Mouse (Mus musculus) hindbrain, postnatal 0 days (tissue): ENCODE results near the gene Shank2. TPM values are rescaled to one million over a fixed set of nuclear protein-coding genes. Genes with fewer than 3 reads are reported as not detected.

Source experiments
- ATAC-seq: fragments of 200-750 bp; cut with Nextera tagmentation; 2 replicates; pipeline ENCODE4 v1.8.0; 2017; ENCODE audit warnings: mild to moderate bottlenecking, moderate TSS enrichment, moderate library complexity
- DNase-seq: peaks from one replicate; pipeline ENCODE4 v3.0.0-alpha.2; 2015; ENCODE audit warnings: low spot score
- H3K27ac ChIP-seq: fragments of 300-500 bp; sonication (generic); 2 replicates; pipeline ENCODE4 v1.5.1; 2014; ENCODE audit warnings: mild to moderate bottlenecking
- H3K27me3 ChIP-seq: fragments of 300-500 bp; sonication (generic); 2 replicates; pipeline ENCODE4 v1.6.1; 2014; ENCODE audit warnings: low read length, mixed read lengths; ENCODE audit not compliant: insufficient read depth
- H3K36me3 ChIP-seq: fragments of 300-500 bp; sonication (generic); 2 replicates; pipeline ENCODE4 v1.6.1; 2014; ENCODE audit warnings: low read length, mixed read lengths; ENCODE audit not compliant: insufficient read depth
- H3K4me1 ChIP-seq: fragments of 300-500 bp; sonication (generic); 2 replicates; pipeline ENCODE4 v1.6.1; 2014; ENCODE audit warnings: antibody characterized with exemption, low read length, mixed read lengths; ENCODE audit not compliant: insufficient read depth
- H3K4me2 ChIP-seq: fragments of 300-500 bp; sonication (generic); 2 replicates; pipeline ENCODE4 v1.6.1; 2014; ENCODE audit warnings: low read depth, mild to moderate bottlenecking, low read length, moderate library complexity, mixed read lengths
- H3K4me3 ChIP-seq: fragments of 300-500 bp; sonication (generic); 2 replicates; pipeline ENCODE4 v1.5.1; 2014; ENCODE audit warnings: low read length
- H3K9ac ChIP-seq: fragments of 300-500 bp; sonication (generic); replicated peaks from 2 replicates; pipeline ENCODE4 v1.6.1; 2014; ENCODE audit warnings: mild to moderate bottlenecking, low read length, moderate library complexity, mixed read lengths
- H3K9me3 ChIP-seq: fragments of 300-500 bp; sonication (generic); 2 replicates; pipeline ENCODE4 v1.6.1; 2016; ENCODE audit warnings: low read length, mixed read lengths
- CTCF ChIP-seq: IDR thresholded peaks from 2 replicates; pipeline ENCODE4 v1.5.1; 2016; ENCODE audit warnings: antibody characterized with exemption, control low read depth, low read depth
- WGBS: fragments of 180-500 bp; shearing (Covaris S2); extraction: QIAGEN DNeasy Blood & Tissue Kit; methylation state at CpG from one replicate; pipeline ENCODE4 v1.1.7; 2014; 5-methylcytosine and 5-hydroxymethylcytosine counted together
- polyA plus RNA-seq: library from polyadenylated mRNA; unstranded; fragments of >200 nt; fragmentation: Nextera tagmentation; extraction: Ambion mirVana; gene quantifications from 2 replicates; pipeline ENCODE4 v1.2.1, GENCODE M21; 2015
- total RNA-seq: library from RNA; depleted of rRNA; stranded (reverse); fragments of >200 nt; gene quantifications from 2 replicates; pipeline ENCODE4 v1.2.3, GENCODE M21; 2014

Shank2 gene
- total and polyA plus RNA-seq, 2 experiments from 2014 or later: 8.4 to 28.0 TPM

GRCm38 (mm10) chr7:143977831-143978682 is 23.7 kb upstream of the Shank2 start:
- Histone ChIP-seq H3K4me2 (peak overlapping the region; percentile 96), H3K27me3 (peaks cover 15% of the 10 kb centered on the region; the same call in 1 of the 2 replicates), H3K9ac (peak overlapping the region; percentile 53), H3K27ac (peak overlapping the region; percentile 32; the same call in 1 of the 2 replicates), H3K4me1 (0 out of 2 replicates have a peak, but pooled peaks cover 12% of the 10 kb centered on the region), H3K4me3 (peak overlapping the region; percentile 54), H3K36me3 (no peaks in the 10 kb centered on the region), H3K9me3 (no peaks in the 10 kb centered on the region)
- peak; percentile 23 for DNase-seq
- 1% methylated on average over 67 of the region's 67 CpGs for WGBS
- TF ChIP-seq CTCF: no peak
- ATAC-seq: peak; percentile 62

GRCm38 (mm10) chr7:143978741-143979371 is 22.9 kb upstream of the Shank2 start:
- Histone ChIP-seq H3K4me1 (0 out of 2 replicates have a peak, but pooled peaks cover 12% of the 10 kb centered on the region), H3K4me2 (peak overlapping the region; percentile 96), H3K9ac (peak overlapping the region; percentile 53), H3K9me3 (no peaks in the 10 kb centered on the region), H3K36me3 (no peaks in the 10 kb centered on the region), H3K27ac (peak overlapping the region; percentile 32; the same call in 1 of the 2 replicates), H3K4me3 (peak overlapping the region; percentile 54), H3K27me3 (peaks cover 15% of the 10 kb centered on the region; the same call in 1 of the 2 replicates)
- peak; percentile 78 for TF ChIP-seq CTCF
- under 1% methylated on average over 49 of the region's 50 CpGs for WGBS
- ATAC-seq (peak; percentile 83), DNase-seq (peak; percentile 85)

GRCm38 (mm10) chr7:143979986-143980385 is 21.7 kb upstream of the Shank2 start:
- peaks cover 15% of the 10 kb centered on the region; the same call in 1 of the 2 replicates for H3K27me3 ChIP-seq
- H3K4me3 ChIP-seq: peak overlapping the region; percentile 54; the same call in 1 of the 2 replicates
- H3K9ac ChIP-seq: no peak overlapping the region
- DNase-seq (no peak), ATAC-seq (no peak)
- H3K36me3 ChIP-seq: no peaks in the 10 kb centered on the region
- 61% methylated on average over 5 of the region's 5 CpGs for WGBS
- TF ChIP-seq CTCF: no peak
- H3K4me2 ChIP-seq: peak overlapping the region; percentile 96; the same call in 1 of the 2 replicates
- 0 out of 2 replicates have a peak, but pooled peaks cover 12% of the 10 kb centered on the region for H3K4me1 ChIP-seq
- no peak overlapping the region for H3K27ac ChIP-seq
- no peaks in the 10 kb centered on the region for H3K9me3 ChIP-seq

GRCm38 (mm10) chr7:143986281-143986680 is 15.4 kb upstream of the Shank2 start:
- ATAC-seq (no peak), DNase-seq (no peak)
- Histone ChIP-seq H3K36me3 (no peaks in the 10 kb centered on the region), H3K4me1 (no peaks in the 10 kb centered on the region), H3K4me3 (no peak overlapping the region), H3K9ac (no peak overlapping the region), H3K27me3 (no peaks in the 10 kb centered on the region), H3K9me3 (no peaks in the 10 kb centered on the region), H3K4me2 (no peak overlapping the region), H3K27ac (no peak overlapping the region)
- TF ChIP-seq CTCF: no peak
- 94% methylated on average over 2 of the region's 2 CpGs for WGBS

- H3K27me3 ChIP-seq: no peaks in the 10 kb centered on the region
- TF ChIP-seq CTCF: peak; percentile 16; the same call in 1 of the 2 replicates
- H3K9ac ChIP-seq: no peak overlapping the region
- no peaks in the 10 kb centered on the region for H3K9me3 ChIP-seq
- no peak overlapping the region for H3K27ac ChIP-seq
- H3K4me1 ChIP-seq: no peaks in the 10 kb centered on the region
- H3K4me2 ChIP-seq: no peak overlapping the region
- no peaks in the 10 kb centered on the region for H3K36me3 ChIP-seq
- no peak for ATAC-seq
- H3K4me3 ChIP-seq: no peak overlapping the region
- DNase-seq: no peak
These were observed 10.6 kb upstream of the Shank2 start for GRCm38 (mm10) chr7:143991160-143991559.

GRCm38 (mm10) chr7:143999073-143999472 is 2.7 kb upstream of the Shank2 start:
- TF ChIP-seq CTCF: no peak
- no peaks in the 10 kb centered on the region for H3K4me1 ChIP-seq
- WGBS: 91% methylated on average over 3 of the region's 3 CpGs
- no peaks in the 10 kb centered on the region for H3K36me3 ChIP-seq
- peaks cover 5% of the 10 kb centered on the region; the same call in 1 of the 2 replicates for H3K9me3 ChIP-seq
- H3K27ac ChIP-seq: no peak overlapping the region
- no peak overlapping the region for H3K9ac ChIP-seq
- ATAC-seq (no peak), DNase-seq (no peak)
- H3K4me3 ChIP-seq: no peak overlapping the region
- H3K27me3 ChIP-seq: no peaks in the 10 kb centered on the region
- no peak overlapping the region for H3K4me2 ChIP-seq
